Mouse (Mus musculus) duodenum, adult 2 months (tissue): ENCODE measurements around the gene Gm11168. TPM values are rescaled to one million over a fixed set of nuclear protein-coding genes. Genes with fewer than 3 reads are reported as not detected.

Experiments used
- polyA plus RNA-seq: library from polyadenylated mRNA; depleted of rRNA; stranded (reverse); fragments of >200 nt; gene quantifications from 2 replicates; pipeline ENCODE4 v1.2.3, GENCODE M21; 2012; ENCODE audit warnings: low replicate concordance; rRNA removed

The Gm11168 gene
- not detected in 2 replicates for polyA plus RNA-seq

DNA sequence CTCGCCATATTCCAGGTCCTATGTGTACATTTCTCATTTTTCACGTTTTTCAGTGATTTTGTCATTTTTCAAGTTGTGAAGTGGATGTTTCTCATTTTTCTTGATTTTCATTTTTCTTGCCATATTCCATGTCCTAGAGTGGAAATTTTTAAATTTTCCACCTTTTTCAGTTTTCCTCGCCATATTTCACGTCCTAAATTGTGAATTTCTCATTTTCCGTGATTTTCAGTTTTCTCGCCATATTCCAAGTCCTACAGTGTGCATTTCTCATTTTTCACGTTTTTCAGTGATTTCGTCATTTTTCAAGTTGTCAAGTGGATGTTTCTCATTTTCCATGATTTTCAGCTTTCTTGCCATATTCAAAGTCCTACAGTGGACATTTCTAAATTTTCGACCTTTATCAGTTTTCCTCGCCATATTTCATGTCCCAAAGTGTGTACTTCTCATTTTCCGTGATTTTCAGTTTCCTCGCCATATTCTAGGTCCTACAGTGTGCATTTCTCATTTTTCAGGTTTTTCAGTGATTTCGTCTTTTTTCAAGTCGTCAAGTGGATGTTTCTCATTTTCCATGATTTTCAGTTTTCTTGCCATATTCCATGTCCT lies at the start of gene Gm11168:
Gene Gm11168, plus strand, starts transcription at position 553 of the 603 bp plus-strand sequence.

DNA sequence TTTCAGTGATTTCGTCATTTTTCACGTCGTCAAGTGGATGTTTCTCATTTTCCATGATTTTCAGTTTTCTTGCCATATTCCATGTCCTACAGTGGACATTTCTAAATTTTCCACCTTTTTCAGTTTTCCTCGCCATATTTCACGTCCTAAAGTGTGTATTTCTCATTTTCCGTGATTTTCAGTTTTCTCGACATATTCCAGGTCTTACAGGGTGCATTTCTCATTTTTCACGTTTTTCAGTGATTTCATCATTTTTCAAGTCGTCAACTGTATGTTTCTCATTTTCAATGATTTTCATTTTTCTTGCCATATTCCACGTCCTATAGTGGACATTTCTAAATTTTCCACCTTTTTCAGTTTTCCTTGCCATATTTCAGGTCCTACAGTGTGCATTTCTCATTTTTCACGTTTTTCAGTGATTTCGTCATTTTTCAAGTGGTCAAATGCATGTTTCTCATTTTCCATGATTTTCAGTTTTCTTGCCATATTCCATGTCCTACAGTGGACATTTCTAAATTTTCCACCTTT lies 2.6 kb upstream of the Gm11168 start, which contains the start of gene Gm10722:
Gene Gm10722, plus strand, starts transcription at position 478 of the 528 bp plus-strand sequence.

DNA sequence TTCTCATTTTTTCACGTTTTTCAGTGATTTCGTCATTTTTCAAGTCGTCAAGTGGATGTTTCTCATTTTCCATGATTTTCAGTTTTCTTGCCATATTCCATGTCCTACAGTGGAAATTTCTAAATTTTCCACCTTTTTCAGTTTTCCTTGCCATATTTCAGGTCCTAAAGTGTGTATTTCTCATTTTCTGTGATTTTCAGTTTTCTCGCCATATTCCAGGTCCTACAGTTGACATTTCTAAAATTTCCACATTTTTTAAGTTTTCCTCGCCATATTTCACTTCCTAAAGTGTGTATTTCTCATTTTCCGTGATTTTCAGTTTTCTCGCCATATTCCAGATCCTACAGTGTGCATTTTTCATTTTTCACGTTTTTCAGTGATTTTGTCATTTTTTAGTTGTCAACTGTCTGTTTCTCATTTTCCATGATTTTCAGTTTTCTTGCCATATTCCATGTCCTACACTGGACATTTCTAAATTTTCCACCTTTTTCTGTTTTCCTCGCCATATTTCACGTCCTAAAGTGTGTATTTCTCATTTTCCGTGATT lies 9.7 kb downstream of the Gm11168 start, which contains the start of gene Gm10721:
Gene Gm10721, plus strand, starts transcription at position 408 of the 547 bp plus-strand sequence.

DNA sequence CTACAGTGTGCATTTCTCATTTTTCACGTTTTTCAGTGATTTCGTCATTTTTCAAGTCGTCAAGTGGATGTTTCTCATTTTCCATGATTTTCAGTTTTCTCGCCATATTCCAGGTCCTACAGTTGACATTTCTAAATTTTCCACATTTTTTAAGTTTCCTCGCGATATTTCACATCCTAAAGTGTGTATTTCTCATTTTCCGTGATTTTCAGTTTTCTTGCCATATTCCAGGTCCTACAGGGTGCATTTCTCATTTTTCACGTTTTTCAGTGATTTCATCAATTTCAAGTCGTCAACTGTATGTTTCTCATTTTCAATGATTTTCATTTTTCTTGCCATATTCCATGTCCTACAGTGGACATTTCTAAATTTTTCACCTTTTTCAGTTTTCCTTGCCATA lies 12.2 kb downstream of the Gm11168 start, which contains the start of gene Gm10720:
Gene Gm10720, plus strand, starts transcription at position 301 of the 400 bp plus-strand sequence.

DNA sequence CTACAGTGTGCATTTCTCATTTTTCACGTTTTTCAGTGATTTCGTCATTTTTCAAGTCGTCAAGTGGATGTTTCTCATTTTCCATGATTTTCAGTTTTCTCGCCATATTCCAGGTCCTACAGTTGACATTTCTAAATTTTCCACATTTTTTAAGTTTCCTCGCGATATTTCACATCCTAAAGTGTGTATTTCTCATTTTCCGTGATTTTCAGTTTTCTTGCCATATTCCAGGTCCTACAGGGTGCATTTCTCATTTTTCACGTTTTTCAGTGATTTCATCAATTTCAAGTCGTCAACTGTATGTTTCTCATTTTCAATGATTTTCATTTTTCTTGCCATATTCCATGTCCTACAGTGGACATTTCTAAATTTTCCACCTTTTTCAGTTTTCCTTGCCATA lies 14.0 kb downstream of the Gm11168 start, which contains the start of gene Gm10719:
Gene Gm10719, plus strand, starts transcription at position 301 of the 400 bp plus-strand sequence.

DNA sequence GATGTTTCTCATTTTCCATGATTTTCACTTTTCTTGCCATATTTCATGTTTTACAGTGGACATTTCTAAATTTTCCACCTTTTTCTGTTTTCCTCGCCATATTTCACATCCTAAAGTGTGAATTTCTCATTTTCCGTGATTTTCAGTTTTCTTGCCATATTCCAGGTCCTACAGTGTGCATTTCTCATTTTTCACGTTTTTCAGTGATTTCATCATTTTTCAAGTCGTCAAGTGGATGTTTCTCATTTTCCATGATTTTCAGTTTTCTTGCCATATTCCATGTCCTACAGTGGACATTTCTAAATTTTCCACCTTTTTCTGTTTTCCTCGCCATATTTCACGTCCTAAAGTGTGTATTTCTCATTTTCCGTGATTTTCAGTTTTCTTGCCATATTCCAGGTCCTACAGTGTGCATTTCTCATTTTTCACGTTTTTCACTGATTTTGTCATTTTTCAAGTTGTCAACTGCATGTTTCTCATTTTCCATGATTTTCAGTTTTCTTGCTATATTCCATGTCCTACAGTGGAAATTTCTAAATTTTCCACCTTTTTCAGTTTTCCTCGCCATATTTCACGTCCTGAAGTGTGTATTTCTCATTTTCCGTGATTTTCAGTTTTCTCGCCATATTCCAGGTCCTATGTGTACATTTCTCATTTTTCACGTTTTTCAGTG lies 20.3 kb downstream of the Gm11168 start, which contains the start of gene Gm10718:
Gene Gm10718, plus strand, starts transcription at position 236 of the 673 bp plus-strand sequence.

DNA sequence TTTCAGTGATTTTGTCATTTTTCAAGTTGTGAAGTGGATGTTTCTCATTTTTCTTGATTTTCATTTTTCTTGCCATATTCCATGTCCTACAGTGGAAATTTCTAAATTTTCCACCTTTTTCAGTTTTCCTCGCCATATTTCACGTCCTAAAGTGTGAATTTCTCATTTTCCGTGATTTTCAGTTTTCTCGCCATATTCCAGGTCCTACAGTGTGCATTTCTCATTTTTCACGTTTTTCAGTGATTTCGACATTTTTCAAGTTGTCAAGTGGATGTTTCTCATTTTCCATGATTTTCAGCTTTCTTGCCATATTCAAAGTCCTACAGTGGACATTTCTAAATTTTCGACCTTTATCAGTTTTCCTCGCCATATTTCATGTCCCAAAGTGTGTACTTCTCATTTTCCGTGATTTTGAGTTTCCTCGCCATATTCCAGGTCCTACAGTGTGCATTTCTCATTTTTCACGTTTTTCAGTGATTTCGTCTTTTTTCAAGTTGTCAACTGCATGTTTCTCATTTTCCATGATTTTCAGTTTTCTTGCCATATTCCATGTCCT lies 21.8 kb downstream of the Gm11168 start, which contains the start of gene Gm10717:
Gene Gm10717, plus strand, starts transcription at position 506 of the 556 bp plus-strand sequence.

DNA sequence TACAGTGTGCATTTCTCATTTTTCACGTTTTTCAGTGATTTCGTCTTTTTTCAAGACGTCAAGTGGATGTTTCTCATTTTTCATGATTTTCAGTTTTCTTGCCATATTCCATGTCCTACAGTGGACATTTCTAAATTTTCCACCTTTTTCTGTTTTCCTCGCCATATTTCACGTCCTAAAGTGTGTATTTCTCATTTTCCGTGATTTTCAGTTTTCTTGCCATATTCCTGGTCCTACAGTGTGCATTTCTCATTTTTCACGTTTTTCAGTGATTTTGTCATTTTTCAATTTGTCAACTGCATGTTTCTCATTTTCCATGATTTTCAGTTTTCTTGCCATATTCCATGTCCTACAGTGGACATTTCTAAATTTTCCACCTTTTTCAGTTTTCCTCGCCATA lies 31.2 kb downstream of the Gm11168 start, which contains the start of gene Gm17535:
Gene Gm17535, plus strand, starts transcription at position 301 of the 400 bp plus-strand sequence.

DNA sequence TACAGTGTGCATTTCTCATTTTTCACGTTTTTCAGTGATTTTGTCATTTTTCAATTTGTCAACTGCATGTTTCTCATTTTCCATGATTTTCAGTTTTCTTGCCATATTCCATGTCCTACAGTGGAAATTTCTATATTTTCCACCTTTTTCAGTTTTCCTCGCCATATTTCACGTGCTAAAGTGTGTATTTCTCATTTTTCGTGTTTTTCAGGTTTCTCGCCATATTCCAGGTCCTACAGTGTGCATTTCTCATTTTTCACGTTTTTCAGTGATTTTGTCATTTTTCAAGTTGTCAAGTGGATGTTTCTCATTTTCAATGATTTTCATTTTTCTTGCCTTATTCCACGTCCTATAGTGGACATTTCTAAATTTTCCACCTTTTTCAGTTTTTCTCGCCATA lies 33.4 kb downstream of the Gm11168 start, which contains the start of gene Gm10715:
Gene Gm10715, plus strand, starts transcription at position 301 of the 400 bp plus-strand sequence.

Other genes starting within 250 kb of the Gm11168 start
- not detected in 2 replicates for gene Gm10722, start 2.4 kb upstream of the Gm11168 start, polyA plus RNA-seq
- gene Gm10721, start 9.8 kb downstream of the Gm11168 start, polyA plus RNA-seq, result not detected in 2 replicates
- gene Gm10720, start 12.3 kb downstream of the Gm11168 start, polyA plus RNA-seq, result not detected in 2 replicates
- gene Gm10719, start 14.1 kb downstream of the Gm11168 start, polyA plus RNA-seq, result not detected in 2 replicates
- not detected in 2 replicates for gene Gm10718, start 20.2 kb downstream of the Gm11168 start, polyA plus RNA-seq
- not detected in 2 replicates for gene Gm10717, start 22.1 kb downstream of the Gm11168 start, polyA plus RNA-seq
- not detected in 2 replicates for gene Gm17535, start 31.3 kb downstream of the Gm11168 start, polyA plus RNA-seq
- not detected in 2 replicates for gene Gm10715, start 33.5 kb downstream of the Gm11168 start, polyA plus RNA-seq